17 mouse cellular contexts compared by ENCODE assay signal in the genomic region with DNA sequence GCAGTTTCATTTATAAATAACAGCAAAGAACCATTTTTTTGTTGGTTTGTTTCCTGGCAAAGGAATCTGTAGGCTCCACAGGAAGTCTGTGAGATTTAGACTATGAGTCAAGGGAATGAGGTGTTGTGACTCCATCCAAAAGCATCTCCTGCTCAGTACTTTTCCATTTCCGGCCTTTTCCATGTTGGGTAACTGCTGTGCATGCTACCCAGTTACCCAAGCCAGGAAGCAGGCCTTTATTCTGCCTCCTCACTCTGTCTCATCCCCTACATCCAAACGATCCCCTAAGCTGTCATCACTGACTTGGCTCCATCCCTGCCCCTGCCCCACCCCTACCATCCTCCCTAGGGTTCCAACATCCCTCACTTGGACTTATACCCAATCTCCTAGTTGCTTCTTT. TPM values are rescaled to one million over a fixed set of nuclear protein-coding genes. Genes with fewer than 3 reads are reported as not detected.
DNase-seq lines count a peak whose midpoint lies in the region; ATAC-seq lines count a peak whose summit lies in the region.
"Had no signal": no experiment of that assay in that cellular context is flagged by ENCODE, and none has a peak within 500 bp of the region (broad histone marks: within the 10 kb centered on the region; RNA-seq: fewer than 3 reads in every experiment).

No protein-coding gene starts in this region.

- no peak overlapping the region for H3K9ac ChIP-seq in hindbrain, embryonic 13.5 days
- H3K9ac ChIP-seq: forebrain, embryonic 15.5 days; midbrain, embryonic 15.5 days; neural tube, embryonic 13.5 days had no signal

- 71% methylated on average over 2 of the region's 2 CpGs for WGBS in hindbrain, embryonic 13.5 days

- no peaks in the 10 kb centered on the region for H3K36me3 ChIP-seq in hindbrain, embryonic 13.5 days
- H3K36me3 ChIP-seq: forebrain, embryonic 15.5 days; midbrain, embryonic 15.5 days; neural tube, embryonic 13.5 days had no signal

- H3K4me2 ChIP-seq in hindbrain, embryonic 13.5 days: no peak overlapping the region
- H3K4me2 ChIP-seq: forebrain, embryonic 15.5 days; midbrain, embryonic 15.5 days; neural tube, embryonic 13.5 days had no signal

- ATAC-seq in hindbrain, embryonic 13.5 days (ENCODE audit: low FRiP score): no peak
- ATAC-seq: forebrain, embryonic 15.5 days; hindbrain, postnatal 0 days; midbrain, embryonic 15.5 days had no signal

- no peak overlapping the region for H3K27ac ChIP-seq in hindbrain, embryonic 13.5 days
- H3K27ac ChIP-seq: forebrain, embryonic 15.5 days; hindbrain, postnatal 0 days; midbrain, embryonic 15.5 days; neural tube, embryonic 13.5 days had no signal

- peak; percentile 31 to 54 for DNase-seq in adrenal gland, postnatal 36 days
- no peak for DNase-seq in adrenal gland, postnatal 4 days (ENCODE audit: low spot score in 2 of 2)
- peak; percentile 56 for DNase-seq in kidney, adult 9 months
- DNase-seq in kidney, postnatal 4 days: no peak
- DNase-seq in lung, postnatal 36 days: peak; percentile 33
- DNase-seq in lung, postnatal 10 days: no peak
- peak; percentile 55 for DNase-seq in kidney, postnatal 14 days
- DNase-seq: B cell, adult 2 months; cerebellum, adult 8-10 months; gastrocnemius, postnatal 36 days; layer of hippocampus, postnatal 36 days; lung, postnatal 4 days had no signal

- peaks cover 9% of the 10 kb centered on the region; the same call in 1 of the 2 replicates for H3K4me1 ChIP-seq in hindbrain, embryonic 13.5 days (replicated peaks)
- H3K4me1 ChIP-seq: midbrain, embryonic 15.5 days had no signal

- H3K27me3 ChIP-seq in hindbrain, embryonic 13.5 days: no peaks in the 10 kb centered on the region
- H3K27me3 ChIP-seq: forebrain, embryonic 15.5 days; midbrain, embryonic 15.5 days; neural tube, embryonic 13.5 days had no signal

- no peaks in the 10 kb centered on the region for H3K9me3 ChIP-seq in hindbrain, embryonic 13.5 days
- H3K9me3 ChIP-seq: forebrain, embryonic 15.5 days; midbrain, embryonic 15.5 days; neural tube, embryonic 13.5 days had no signal

- H3K4me3 ChIP-seq in hindbrain, embryonic 13.5 days: no peak overlapping the region
- H3K4me3 ChIP-seq: forebrain, embryonic 15.5 days; midbrain, embryonic 15.5 days; neural tube, embryonic 13.5 days had no signal

RNA-seq across cellular contexts. Expression of gene Snx9, which starts 18.6 kb away (rescaled TPM):
- total RNA-seq in adrenal gland, postnatal 36 days (2021): 10 to 100 TPM; 49.7 to 57.2 TPM
- total RNA-seq in adrenal gland, postnatal 4 days (2021): 10 to 100 TPM; 52.0 to 57.6 TPM
- polyA plus RNA-seq in hindbrain, embryonic 13.5 days (2015; fragmentation: Nextera tagmentation; extraction: Ambion mirVana): 7.5 and 8.4 TPM in 2 replicates

Comparison
In these comparisons a context has a peak if more than half of its experiments do, and no peak if none do; other contexts are left out.
1. DNase-seq: peak in adrenal gland, postnatal 36 days (2 of 2), kidney, adult 9 months (single experiment), lung, postnatal 36 days (single experiment) and kidney, postnatal 14 days (single experiment); none in adrenal gland, postnatal 4 days (0 of 2), kidney, postnatal 4 days (0 of 2) and lung, postnatal 10 days (single experiment).